Mouse (Mus musculus) liver, embryonic 14.5 days (tissue): ENCODE data around the gene Mid1.

Experiments used
- CTCF ChIP-seq: IDR thresholded peaks from 2 replicates; pipeline ENCODE4 v1.5.1; 2016; ENCODE audit warnings: antibody characterized with exemption, low read depth, control low read depth
- EP300 ChIP-seq: IDR thresholded peaks from 2 replicates; pipeline ENCODE4 v1.6.1; 2016; ENCODE audit warnings: antibody characterized with exemption, low read depth

GRCm38 (mm10) chrX:169937119-169937719, 252.2 kb downstream of the Mid1 start:
- TF ChIP-seq CTCF (no peak), EP300 (peak; percentile 21; the same call in 1 of the 2 replicates)
